14 mouse cellular contexts compared by ENCODE assay signal in the genomic region with DNA sequence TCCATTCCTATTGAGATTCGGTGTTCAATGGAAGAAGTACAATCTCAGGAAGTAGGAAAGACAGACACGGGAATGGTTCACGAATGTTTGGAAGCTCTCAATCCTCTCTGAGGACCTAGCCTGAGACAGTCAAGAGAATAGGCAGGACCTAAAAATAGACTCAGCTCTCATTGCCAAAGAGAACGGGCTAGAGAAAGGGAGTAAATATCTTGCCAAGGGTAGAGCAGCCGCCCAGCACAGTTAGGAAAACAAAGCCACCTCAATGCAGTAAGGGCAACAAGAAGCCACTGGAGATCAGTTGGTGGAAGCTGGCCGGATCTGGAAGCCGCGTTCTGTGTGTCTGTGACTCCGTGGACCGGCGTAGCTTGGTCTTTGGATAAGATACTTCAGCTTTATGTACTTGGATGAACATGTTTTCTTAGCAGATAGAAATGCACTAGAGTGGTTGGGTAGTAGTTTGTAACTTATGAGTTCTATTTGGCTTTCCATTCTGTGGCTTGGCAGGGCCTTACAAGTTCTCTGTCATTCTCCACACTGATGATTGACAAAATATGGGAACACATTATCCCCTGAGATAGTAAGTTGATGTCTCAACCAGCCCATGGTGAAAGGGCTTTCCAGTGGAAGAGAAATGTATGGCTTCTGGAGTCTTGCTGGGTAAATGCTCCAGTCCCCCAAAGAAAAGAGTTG. TPM values are rescaled to one million over a fixed set of nuclear protein-coding genes. Genes with fewer than 3 reads are reported as not detected.
DNase-seq lines count a peak whose midpoint lies in the region; ATAC-seq lines count a peak whose summit lies in the region.
"Had no signal": no experiment of that assay in that cellular context is flagged by ENCODE, and none has a peak within 500 bp of the region (broad histone marks: within the 10 kb centered on the region; RNA-seq: fewer than 3 reads in every experiment).

No protein-coding gene starts in this region.

- no peaks in the 10 kb centered on the region for H3K36me3 ChIP-seq in lung, embryonic 16.5 days (ENCODE audit: control insufficient read depth, insufficient read depth, low read length)
- no peaks in the 10 kb centered on the region for H3K36me3 ChIP-seq in heart, embryonic 15.5 days
- H3K36me3 ChIP-seq in midbrain, embryonic 13.5 days, result no peaks in the 10 kb centered on the region
- H3K36me3 ChIP-seq: hindbrain, embryonic 15.5 days; midbrain, embryonic 15.5 days had no signal

- ATAC-seq in lung, embryonic 16.5 days (ENCODE audit: low read depth), result peak; percentile 34; the same call in 1 of the 2 replicates
- ATAC-seq in heart, embryonic 15.5 days (replicated peaks; ENCODE audit: insufficient number of reproducible peaks, insufficient read depth, low FRiP score, low read depth), result no peak
- no peak for ATAC-seq in midbrain, embryonic 13.5 days
- ATAC-seq: CD4-positive, CD25-positive, alpha-beta regulatory T cell, adult 4 months; midbrain, embryonic 15.5 days; Patski had no signal

- H3K27me3 ChIP-seq in lung, embryonic 16.5 days (ENCODE audit: control insufficient read depth, insufficient read depth, low read depth, low read length), result no peaks in the 10 kb centered on the region
- H3K27me3 ChIP-seq in heart, embryonic 15.5 days, result no peaks in the 10 kb centered on the region
- H3K27me3 ChIP-seq in midbrain, embryonic 13.5 days, result no peaks in the 10 kb centered on the region
- H3K27me3 ChIP-seq: hindbrain, embryonic 15.5 days; midbrain, embryonic 15.5 days; Patski had no signal

- H3K4me2 ChIP-seq in lung, embryonic 16.5 days (ENCODE audit: low read depth, low read length), result no peak overlapping the region
- H3K4me2 ChIP-seq in heart, embryonic 15.5 days, result 0 out of 2 replicates have a peak overlapping the region, but pooled peaks have one; percentile 0
- no peak overlapping the region for H3K4me2 ChIP-seq in midbrain, embryonic 13.5 days (replicated peaks)
- H3K4me2 ChIP-seq: hindbrain, embryonic 15.5 days; midbrain, embryonic 15.5 days had no signal

- H3K9me3 ChIP-seq in lung, embryonic 16.5 days (ENCODE audit: control insufficient read depth, low read length), result no peaks in the 10 kb centered on the region
- no peaks in the 10 kb centered on the region for H3K9me3 ChIP-seq in heart, embryonic 15.5 days (replicated peaks)
- no peaks in the 10 kb centered on the region for H3K9me3 ChIP-seq in midbrain, embryonic 13.5 days
- H3K9me3 ChIP-seq: hindbrain, embryonic 15.5 days; midbrain, embryonic 15.5 days had no signal

- no peak overlapping the region for H3K4me3 ChIP-seq in lung, embryonic 16.5 days (ENCODE audit: low read length)
- no peak overlapping the region for H3K4me3 ChIP-seq in heart, embryonic 15.5 days
- no peak overlapping the region for H3K4me3 ChIP-seq in midbrain, embryonic 13.5 days (replicated peaks)
- H3K4me3 ChIP-seq: hindbrain, embryonic 15.5 days; layer of hippocampus, adult 2 months; midbrain, embryonic 15.5 days had no signal

- H3K4me1 ChIP-seq in lung, embryonic 16.5 days (replicated peaks; ENCODE audit: control insufficient read depth, insufficient read depth, low read length), result peaks cover 8% of the 10 kb centered on the region
- peaks cover 8% of the 10 kb centered on the region; the same call in 1 of the 2 replicates for H3K4me1 ChIP-seq in heart, embryonic 15.5 days (replicated peaks)
- no peaks in the 10 kb centered on the region; the same call in 1 of the 2 replicates for H3K4me1 ChIP-seq in midbrain, embryonic 13.5 days (replicated peaks)
- H3K4me1 ChIP-seq: hindbrain, embryonic 15.5 days; midbrain, embryonic 15.5 days had no signal

- DNase-seq in cerebellum, postnatal 36 days, result peak; percentile 5 to 12
- no peak for DNase-seq in cerebellum, adult 11-12 months
- DNase-seq in lung, adult 18-20 months, result no peak
- peak; percentile 16 for DNase-seq in skeletal muscle tissue, adult 2 months (ENCODE audit: low read depth, low spot score)
- DNase-seq: kidney, adult 2 months; thymus, postnatal 25 days had no signal

- H3K27ac ChIP-seq in lung, embryonic 16.5 days (ENCODE audit: low read length), result 0 out of 2 replicates have a peak overlapping the region, but pooled peaks have one; percentile 2
- H3K27ac ChIP-seq in heart, embryonic 15.5 days, result peak overlapping the region; percentile 45; the same call in 1 of the 2 replicates
- no peak overlapping the region for H3K27ac ChIP-seq in midbrain, embryonic 13.5 days
- H3K27ac ChIP-seq: hindbrain, embryonic 15.5 days; layer of hippocampus, adult 2 months; midbrain, embryonic 15.5 days had no signal

- no peak overlapping the region for H3K9ac ChIP-seq in lung, embryonic 16.5 days (ENCODE audit: low read length)
- no peak overlapping the region for H3K9ac ChIP-seq in heart, embryonic 15.5 days
- no peak overlapping the region for H3K9ac ChIP-seq in midbrain, embryonic 13.5 days (replicated peaks)
- H3K9ac ChIP-seq: hindbrain, embryonic 15.5 days; midbrain, embryonic 15.5 days had no signal

- 64% methylated on average over 11 of the region's 11 CpGs for WGBS in lung, embryonic 16.5 days
- WGBS in heart, embryonic 15.5 days, result 52% methylated on average over 11 of the region's 11 CpGs
- WGBS in midbrain, embryonic 13.5 days, result 92% methylated on average over 11 of the region's 11 CpGs

RNA-seq across cellular contexts. Expression of gene Eya4, which starts 44.1 kb away (rescaled TPM):
- polyA plus RNA-seq in lung, embryonic 16.5 days (2015; fragmentation: Nextera tagmentation; extraction: Ambion mirVana), result 0.70 and 0.78 TPM in 2 replicates
- 0.60 and 1.7 TPM in 2 replicates for polyA plus RNA-seq in heart, embryonic 15.5 days (2015; fragmentation: Nextera tagmentation; extraction: Ambion mirVana)
- polyA plus RNA-seq in midbrain, embryonic 13.5 days (2015; fragmentation: Nextera tagmentation; extraction: Ambion mirVana), result 0.67 and 1.1 TPM in 2 replicates

Comparison
In these comparisons a context has a peak if more than half of its experiments do, and no peak if none do; other contexts are left out.
1. DNase-seq: peak in cerebellum, postnatal 36 days (2 of 2) and skeletal muscle tissue, adult 2 months (single experiment); none in cerebellum, adult 11-12 months (single experiment) and lung, adult 18-20 months (0 of 2).